Mouse (Mus musculus) thymus, postnatal 14 days (tissue): ENCODE results near the gene Rgs4.

ENCODE experiments used
- DNase-seq: peaks from one replicate; pipeline ENCODE4 v3.0.0; 2021

Rgs4 gene

DNA sequence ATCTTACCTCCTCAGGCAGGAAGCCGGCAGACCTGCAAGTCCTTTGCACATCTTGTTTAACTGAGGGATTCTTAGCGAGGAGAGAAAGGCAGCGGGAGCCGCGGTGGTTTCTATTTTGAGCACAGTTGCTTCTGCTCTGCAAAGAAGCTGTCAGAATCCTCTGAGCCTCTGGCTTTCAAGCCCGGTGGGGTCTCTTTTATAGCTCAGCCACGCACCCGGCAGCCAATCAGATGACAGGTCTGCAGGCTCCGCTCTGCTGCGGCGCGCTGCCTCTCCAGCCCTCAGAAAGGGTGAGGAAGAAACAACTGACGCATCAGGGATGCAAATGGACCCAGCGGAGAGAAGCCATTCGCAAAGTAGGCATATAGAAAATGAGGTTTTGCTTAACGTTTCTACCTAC lies at the start of gene Rgs4:
TSS of gene Rgs4 (minus strand) at position 170 of the 400 bp plus-strand sequence.
- DNase-seq: no peak

DNA sequence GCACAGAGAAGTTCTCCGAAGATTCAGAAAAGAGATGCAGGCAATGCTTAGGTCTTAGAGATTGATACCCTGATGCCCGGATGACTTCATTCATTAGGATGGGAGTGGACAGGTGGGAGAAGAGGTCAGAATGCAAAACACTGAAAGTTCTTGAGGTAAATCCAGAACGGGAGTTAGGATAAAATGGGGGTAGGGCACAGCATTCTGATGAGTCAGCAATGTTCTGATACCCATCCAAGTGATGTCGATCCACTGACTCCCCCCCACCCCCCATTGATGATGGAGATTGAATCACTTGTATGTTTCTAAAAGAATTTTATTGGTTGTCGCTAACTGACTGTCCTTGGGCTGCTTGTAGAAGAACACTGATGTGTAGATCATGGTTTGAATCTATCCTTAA lies 45.0 kb upstream of the Rgs4 start:
- DNase-seq: no peak

DNA sequence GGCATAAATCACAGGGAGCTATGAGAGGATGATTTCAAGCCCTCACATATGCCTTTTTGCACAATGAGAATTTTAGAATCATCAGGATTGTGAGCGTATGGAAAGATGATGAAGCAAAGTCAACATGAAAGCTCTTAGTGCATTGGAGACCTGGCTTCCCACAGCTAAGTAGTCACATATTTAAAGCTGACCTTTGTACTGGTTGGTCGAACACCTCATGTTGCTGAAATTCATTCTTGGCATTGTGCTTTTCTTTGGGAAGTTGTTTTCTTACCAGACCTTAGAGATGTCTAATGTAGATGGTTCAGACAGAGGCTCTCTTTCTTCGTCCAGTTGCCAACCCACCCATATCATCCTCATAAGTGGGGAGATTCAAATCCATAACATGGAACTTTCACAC lies 38.5 kb upstream of the Rgs4 start:
- DNase-seq: no peak

DNA sequence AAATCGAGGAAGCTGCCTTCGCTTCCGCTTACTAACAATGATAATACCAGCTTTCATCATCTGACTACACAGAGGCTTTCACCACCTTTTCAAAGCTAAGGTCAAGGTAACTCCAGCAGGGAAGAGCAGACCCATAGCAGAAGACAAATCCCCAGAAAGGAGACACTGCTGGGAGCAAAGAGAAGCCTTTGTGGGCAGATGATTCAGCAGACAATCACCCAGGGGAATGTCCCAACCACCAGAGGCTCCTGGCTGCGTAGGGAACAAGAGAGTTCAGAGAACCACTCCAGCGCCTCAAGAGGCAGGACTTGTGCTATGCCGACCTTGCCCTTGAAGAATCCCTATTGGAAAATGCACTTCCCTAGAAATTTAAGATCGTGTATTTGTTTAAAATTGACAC lies 29.1 kb upstream of the Rgs4 start:
- DNase-seq: no peak

DNA sequence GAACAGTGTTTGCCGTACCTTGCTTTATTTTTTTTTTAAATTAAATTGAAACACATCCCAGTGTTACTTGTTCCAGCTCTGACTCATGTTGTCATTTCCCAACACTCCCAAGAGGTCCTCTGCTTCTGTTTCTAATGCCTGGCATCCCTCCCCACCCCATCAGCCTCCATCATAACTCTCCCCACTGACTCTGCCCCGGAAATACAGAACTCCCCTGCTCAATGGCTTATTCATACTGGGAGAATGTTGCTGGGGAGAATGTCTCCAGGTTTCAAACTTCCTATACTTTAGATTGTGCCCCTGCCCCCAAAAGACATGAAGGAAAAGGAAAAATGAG lies 17.1 kb upstream of the Rgs4 start:
- no peak for DNase-seq

DNA sequence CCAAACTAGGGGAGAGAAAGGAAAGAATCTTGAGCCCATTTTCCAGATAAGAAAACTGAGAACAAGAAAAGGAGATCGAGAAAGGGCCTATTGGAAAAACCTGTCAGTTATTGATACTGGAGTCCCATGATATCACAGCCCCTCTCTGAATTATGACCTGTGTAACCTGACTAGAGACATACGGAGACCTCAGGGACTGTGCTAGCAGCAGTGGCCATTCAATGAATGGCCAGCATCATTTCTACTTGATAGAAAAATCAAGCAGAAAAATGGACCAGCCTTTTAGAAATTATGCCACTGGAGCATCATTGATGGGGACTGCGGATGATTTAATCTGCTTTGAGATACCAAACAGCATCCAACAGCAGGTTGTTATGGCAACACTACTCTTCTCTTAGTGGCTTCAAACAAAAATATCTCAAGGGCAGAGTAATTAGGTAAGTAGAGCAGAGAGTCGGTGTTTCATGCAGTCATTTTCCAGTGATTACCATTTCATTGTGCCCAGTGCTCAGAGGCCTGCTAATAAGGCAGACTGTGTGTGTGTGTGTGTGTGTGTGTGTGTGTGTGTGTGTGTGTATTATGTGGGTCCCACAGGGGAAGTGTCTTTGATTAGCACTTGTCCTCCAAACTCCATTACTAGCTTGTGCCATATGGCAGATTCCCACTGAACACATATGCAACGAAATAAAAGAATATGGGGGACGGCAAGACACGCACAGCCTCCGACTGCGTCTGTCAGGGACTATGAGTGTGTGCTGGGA lies 16.6 kb upstream of the Rgs4 start:
- DNase-seq: no peak

DNA sequence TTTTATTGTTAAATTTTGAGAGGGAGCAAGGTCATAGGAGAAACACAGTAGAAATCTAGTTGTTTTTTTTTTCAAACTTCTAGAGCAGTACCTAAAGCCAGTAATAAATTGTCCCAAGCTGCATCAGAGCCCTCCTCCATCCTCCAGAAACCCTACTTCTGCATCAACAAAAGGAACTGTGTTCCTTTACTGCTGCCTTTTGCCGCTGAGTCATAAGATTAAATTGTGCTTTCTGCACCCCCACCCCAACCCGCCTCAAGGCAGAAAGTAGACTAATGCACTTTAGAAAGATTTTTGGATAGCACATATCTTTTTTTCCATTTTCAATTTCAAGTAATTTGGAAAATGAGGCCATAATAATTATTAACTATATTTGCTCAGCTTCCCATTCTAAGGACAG lies 15.1 kb upstream of the Rgs4 start:
- DNase-seq: no peak

DNA sequence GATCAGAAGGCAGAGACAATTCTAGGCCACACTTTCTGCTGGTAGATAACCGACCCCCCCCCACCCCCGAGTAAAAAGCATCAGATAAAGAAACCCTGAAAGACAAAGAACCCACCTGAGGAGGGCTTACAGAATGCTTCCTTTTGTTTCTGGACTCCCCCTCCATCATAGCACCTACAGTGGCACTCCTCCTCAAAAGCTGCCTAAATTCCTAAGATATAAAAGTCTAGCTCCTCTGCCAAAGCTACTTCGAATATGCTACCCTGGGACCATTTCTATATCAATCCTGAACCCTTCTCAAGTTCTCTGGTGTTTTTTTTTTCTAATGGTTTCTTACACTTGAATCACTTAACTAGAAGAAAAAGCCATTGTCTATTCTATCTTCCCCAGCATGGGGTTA lies 9.1 kb upstream of the Rgs4 start:
- DNase-seq: no peak

DNA sequence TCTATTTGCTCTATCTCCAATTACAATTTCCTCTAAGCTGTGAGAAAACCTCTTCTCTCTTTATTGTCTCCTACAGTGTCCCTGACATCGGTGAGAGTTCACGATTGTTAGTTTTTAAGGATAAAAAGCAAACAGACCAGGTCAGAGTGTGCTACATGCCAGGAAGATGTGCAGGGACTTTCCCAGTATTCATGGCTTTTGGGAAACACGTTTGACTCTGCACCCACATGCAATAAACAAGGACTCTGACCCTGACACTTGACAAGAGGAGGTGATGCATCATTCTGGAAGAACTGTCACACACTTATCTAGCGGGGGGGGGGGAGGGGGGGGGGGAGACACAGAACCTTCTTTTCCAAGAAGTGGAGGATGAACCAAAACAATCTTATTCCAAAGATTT lies 5.0 kb upstream of the Rgs4 start:
- no peak for DNase-seq

DNA sequence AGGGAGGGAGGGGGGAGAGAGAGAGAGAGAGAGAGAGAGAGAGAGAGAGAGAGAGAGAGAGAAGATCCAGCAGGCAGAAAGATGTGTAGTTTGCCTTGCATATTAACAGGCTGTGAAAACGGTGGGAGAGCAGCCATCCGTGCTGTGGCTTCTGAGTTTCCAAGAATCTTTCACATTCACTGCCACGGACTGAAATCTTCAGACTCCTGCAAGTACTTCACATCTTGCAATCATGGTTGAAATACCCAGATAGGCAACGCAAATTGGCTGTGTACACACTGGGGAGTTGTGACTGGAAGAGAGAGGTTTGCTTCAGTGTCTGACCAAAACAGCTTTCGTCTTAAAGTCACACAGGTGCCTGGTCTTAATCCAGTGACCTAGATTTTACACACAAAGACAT lies 997 bp upstream of the Rgs4 start:
- no peak for DNase-seq

DNA sequence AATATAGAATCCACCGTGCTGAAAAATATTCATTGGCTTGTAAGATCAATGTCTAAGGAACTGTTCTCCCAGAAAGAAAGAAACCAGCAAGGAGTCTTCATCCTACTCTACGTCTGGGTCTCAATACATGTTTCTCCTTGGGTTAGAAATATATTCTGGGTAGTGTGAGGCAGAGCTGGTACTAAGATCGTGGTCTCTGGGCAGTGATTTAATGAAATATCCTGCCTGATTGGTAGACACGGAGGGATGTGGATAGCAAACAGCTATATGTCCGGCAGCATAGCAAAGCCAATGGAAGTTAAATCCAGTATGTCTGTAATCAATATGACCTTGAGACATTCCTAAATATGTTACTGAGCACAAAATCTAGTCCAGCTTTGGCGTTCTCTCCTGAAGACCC lies 460 bp upstream of the Rgs4 start:
- DNase-seq: no peak

DNA sequence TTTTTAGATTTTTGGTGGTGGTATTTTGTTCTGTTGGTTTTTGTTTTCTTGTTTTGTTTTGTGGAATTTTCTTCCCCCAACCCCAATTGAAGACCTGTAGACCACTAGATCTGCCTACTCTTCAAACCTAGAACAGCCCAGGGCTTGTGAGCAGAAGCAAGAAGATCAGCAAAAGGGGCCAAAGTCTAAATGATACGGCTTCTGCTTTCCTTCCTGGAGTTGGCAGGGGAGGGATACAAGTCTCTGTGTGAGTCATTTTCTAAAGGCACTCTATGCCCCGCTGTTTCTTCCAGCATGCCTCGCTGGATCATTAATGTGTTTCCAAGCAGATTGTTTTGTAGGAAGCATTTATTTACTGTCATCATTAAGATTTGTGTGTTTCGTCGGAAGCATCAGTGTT lies 6.3 kb downstream of the Rgs4 start:
- DNase-seq: no peak

DNA sequence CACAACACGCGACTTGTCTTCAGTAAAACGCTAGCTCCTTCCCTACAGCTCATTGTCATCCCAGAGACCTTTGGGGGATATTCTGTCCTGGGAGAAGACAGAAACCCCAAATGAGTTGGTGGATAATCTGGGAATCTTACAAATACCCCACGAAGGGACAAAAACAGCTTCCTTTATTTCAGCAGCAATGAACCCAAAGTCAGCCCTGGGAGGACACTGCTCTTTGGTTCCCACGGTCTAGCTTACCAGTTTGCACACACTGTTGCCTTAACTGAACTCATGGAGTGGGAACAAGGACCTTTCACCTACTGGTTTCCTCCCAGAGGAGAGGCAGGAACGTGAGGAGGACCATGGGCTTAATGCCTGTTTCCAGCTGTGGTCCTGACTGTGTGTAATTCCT lies 10.2 kb downstream of the Rgs4 start:
- DNase-seq: no peak

DNA sequence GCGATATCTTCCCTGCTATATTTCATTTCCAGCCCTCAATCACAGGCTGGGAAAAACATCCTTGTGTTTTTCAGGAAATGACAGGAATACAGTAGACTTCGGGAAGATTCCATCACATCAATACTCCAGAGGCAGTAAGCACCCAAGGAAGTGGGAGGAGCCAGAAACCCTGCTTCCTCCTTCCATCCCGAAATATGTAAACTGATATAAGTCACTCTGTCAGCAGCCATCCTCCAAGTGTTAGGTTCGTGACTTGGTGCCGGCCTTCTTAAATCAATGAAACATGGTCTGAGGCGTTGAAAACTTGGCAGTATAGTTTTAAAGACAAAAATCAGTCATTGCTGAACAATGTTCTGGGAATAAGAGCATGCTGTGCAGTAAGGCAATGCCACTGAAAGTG lies 11.3 kb downstream of the Rgs4 start:
- no peak for DNase-seq

DNA sequence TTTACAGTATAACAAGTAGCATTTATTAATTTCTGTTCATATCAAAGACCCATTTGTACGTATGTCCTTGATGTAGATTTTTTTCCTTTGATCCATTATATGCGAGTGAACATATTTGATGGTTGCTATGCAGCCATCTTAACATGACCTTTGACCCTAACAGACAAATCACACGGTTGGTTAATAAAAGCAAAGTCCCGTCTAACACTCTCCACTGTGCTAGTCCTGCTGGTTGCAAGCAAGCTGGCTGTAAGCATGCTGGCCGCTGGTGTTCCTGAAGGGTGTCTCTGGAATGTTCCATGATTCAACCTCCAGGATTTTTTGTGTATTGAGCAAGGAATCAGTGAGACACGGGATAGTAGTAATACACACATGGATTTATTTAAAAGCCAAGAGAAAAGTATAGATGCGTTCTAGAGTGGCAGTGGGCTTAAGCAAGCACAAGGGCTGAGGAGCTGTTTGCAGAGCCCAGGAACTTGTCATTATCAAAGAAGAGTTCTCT lies 16.8 kb downstream of the Rgs4 start:
- no peak for DNase-seq

DNA sequence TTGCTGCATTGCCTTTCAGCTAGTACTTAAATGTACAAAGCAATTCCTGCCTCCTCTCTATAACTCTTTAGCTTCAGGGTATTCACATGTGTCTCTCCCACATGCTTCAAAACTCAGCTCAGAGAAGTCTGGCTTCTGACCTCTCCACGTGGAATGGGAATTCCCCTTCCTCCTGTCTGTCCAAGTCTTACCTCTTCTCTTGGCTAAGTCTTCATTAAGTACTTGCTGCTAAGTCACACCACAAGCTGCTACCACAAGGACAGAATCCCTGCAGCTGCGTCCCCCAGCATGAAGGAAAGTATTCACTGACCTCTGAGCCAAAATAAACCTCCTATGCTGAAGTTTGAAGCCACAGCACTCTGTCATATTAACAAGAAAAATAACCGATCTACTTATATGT lies 21.1 kb downstream of the Rgs4 start:
- DNase-seq: no peak

DNA sequence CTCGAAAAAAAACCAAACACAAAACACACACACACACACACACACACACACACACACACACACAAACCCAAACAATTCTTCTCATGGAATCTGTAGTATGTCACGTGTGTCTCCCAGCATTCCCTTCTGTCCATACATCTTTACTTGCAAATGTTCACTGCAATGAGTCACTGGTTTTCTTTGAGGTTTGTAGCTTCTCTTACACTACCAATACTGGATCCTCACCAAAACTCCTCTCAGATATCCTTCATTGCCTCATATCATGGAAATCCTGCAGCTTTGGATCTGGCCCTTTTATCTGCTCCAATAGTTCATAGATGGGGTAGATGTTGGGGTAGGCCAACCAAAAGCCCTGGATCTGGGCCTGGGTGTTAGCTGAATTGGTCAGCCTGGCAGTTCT lies 25.6 kb downstream of the Rgs4 start:
- no peak for DNase-seq

DNA sequence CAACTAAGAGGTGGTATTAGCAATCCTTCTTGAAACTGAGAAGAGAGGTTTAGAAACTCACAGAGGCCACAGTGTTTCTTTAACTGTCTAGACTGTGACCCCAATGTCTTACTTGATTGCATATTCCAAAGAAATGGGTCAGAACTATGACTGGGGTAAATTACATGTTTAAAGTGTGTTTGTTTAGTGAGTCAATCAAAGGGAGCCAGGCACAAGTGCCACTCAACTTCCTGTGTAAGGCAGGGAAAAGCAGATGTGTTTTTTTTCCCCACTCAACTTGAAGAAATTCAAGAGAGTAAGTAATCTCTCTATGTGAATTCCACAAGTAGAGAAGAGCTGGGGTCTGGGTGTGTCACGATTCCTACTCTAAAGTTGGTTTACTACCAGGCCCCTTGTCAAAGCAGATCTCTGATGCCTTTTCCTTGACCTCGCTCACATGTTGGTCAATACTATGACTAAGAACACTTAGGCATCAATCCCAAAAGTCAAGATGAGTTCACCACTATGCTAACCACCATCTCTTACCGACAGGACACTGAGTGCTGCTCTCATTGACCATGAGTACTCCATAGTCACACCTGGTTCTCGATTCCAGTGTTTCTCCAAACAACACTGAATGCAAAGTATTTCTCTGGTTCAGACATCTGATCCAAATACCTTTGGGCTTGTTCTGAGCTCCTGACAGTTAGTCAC lies 42.9 kb downstream of the Rgs4 start:
- DNase-seq: no peak

DNA sequence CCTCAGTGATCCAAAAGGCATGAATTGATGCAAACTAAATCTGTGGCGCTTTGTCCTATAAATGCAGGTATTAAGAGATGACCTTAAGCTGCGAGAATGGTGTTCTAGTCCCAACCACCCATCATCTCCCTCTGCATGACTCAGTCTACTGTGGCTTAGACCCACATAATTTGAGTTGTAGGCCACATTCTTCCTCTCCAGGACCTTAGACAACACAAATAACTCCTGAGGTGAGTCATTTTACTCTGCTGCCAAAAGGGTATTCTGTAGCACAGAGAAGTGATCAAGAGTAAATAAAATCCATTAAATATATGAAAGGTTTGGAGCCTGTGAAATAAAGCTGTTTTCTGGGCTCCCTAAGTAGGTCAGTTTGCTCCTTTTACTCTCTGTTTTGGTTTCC lies 48.3 kb downstream of the Rgs4 start:
- no peak for DNase-seq

DNA sequence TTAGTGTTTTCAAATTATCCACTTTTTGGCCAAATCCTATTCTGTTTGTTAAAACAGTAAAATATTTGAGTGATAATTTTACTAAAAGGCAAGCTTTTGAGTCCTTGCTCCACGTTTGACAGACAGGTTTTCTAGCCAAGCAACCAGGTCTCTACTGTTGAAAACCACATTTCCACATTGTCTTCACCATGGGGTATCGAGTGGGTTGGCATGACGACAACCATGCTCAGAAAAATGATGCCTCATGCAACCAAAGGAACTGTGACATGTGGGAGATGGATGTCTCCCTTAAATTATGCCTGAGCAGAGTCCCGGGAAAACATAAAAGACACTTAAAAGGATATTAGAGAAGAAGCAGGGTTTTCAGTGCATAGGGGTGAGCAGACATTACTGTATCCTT lies 50.2 kb downstream of the Rgs4 start:
- DNase-seq: no peak

DNA sequence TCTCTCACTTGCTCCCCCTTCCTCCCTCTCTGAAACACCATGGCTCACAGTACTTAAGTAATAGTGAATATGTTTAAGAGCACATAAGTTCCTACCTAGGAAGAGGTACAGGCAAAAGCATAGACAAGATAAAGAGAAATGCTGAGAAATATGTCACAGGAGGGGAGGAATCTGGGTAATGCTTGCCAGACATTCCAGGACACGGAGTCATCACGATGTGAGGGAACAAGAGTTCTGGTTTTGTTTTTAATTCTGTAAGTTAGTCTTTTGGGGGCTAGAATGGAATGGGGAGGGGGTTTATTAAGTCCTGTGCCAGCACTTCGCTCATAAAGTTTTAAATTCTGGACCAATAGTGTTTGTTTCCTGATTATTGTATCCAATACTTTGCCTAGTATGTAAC lies 52.1 kb downstream of the Rgs4 start:
- no peak for DNase-seq

DNA sequence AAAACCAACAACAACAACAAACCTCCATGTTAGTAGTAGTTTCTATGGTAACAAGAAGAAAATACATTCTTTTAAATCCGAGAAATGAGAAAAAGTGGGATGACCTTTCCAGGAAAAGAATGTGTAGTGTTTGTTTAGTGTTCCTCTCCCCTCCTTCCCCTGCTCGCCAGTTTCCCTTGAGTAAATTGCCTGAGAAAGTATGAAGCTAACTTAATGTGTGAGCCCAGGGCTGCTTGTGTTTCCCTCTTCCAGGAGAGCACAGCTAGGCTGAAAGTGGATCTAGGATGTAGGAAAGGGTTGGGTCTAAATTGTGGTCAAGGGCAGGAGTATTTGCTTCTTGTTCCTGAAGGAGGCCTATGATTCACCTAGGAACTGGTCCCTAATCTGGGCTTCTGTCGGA lies 53.9 kb downstream of the Rgs4 start:
- no peak for DNase-seq

DNA sequence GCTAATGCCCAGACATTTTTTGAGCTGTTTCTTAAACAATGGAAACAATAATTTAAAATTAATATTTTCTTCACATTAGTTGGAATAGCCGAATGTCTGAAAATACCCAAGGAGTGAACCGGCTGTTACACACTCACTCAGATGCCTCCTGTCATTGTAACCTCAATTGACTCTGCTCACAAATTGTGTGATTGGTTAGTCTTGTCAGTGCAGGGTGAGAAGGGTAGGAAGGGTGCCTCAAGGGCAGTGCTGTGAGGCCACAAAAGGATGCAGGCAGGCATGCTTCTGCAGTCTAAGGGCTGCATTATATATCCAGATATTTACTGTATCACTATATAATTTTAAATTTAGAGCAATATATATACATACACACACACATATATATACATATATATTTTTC lies 54.4 kb downstream of the Rgs4 start:
- no peak for DNase-seq
